Mouse (Mus musculus) cerebellum, adult 2 months (tissue): ENCODE data around the gene Tnnc1.

Source experiments
- CTCF ChIP-seq: fragments of 200-500 bp; IDR thresholded peaks from 2 replicates; pipeline ENCODE4 v1.5.1; 2011; ENCODE audit warnings: low read depth, mild to moderate bottlenecking, control low read depth, low read length, moderate library complexity, borderline replicate concordance; ENCODE audit not compliant: insufficient read depth
- POLR2A ChIP-seq: fragments of 200-500 bp; IDR thresholded peaks from 2 replicates; pipeline ENCODE4 v1.6.1; 2011; ENCODE audit warnings: low read length, control low read depth, borderline replicate concordance; ENCODE audit not compliant: insufficient read depth

- TF ChIP-seq POLR2A (no peak), CTCF (no peak)
These were observed 23.9 kb upstream of the Tnnc1 start for GRCm38 (mm10) chr14:31184195-31184594.
